19 mouse cellular contexts compared by ENCODE assay signal in the genomic region with DNA sequence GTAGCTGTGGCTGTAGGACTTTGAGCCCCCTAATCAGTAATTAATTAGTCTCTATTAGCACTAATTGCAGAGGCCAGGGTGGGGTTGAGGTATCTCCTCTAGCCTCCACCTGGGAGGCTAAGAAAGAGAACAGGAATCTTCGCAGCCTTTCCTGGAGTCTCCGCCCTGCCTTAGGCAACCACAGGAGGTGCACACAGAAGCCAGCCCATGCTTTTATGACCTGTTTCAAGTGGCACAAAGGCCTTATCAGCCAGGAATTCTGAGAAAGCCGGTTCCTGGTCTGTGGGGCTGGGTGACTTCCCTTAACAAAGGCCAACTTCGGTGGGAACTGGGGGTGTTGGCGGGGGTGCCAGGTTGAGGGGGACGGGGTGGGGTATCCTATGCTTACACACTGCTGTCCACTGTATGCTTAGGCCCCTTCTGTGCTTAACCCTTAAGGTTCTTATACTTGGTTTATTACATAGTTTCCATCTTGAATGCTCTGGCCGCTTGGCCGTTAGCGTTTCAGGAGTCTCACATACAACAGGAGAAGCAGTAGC. TPM values are rescaled to one million over a fixed set of nuclear protein-coding genes. Genes with fewer than 3 reads are reported as not detected.
DNase-seq lines count a peak whose midpoint lies in the region; ATAC-seq and TF ChIP-seq lines count a peak whose summit lies in the region.
"Had no signal": no experiment of that assay in that cellular context is flagged by ENCODE, and none has a peak within 500 bp of the region (broad histone marks: within the 10 kb centered on the region; RNA-seq: fewer than 3 reads in every experiment).

No protein-coding gene starts in this region.

- no peak for TF ChIP-seq CTCF in layer of hippocampus, adult 2 months (conservative IDR thresholded peaks at IDR 0.05)
- no peak for TF ChIP-seq CTCF in small intestine, adult 2 months (IDR thresholded peaks at IDR 0.05; ENCODE audit: extremely low read depth, insufficient read length, insufficient replicate concordance, low read depth, low read length)

- H3K4me2 ChIP-seq in heart, embryonic 12.5 days: no peak overlapping the region
- H3K4me2 ChIP-seq in intestine, embryonic 16.5 days (ENCODE audit: low read depth, low read length): no peak overlapping the region
- H3K4me2 ChIP-seq: forebrain, embryonic 13.5 days; hindbrain, embryonic 13.5 days had no signal

- no peaks in the 10 kb centered on the region for H3K9me3 ChIP-seq in heart, embryonic 12.5 days (replicated peaks)
- H3K9me3 ChIP-seq in intestine, embryonic 16.5 days (ENCODE audit: control insufficient read depth, low read length): no peaks in the 10 kb centered on the region
- H3K9me3 ChIP-seq: forebrain, embryonic 13.5 days; hindbrain, embryonic 13.5 days had no signal

- peaks cover 35% of the 10 kb centered on the region for H3K4me1 ChIP-seq in heart, embryonic 12.5 days (replicated peaks)
- H3K4me1 ChIP-seq in intestine, embryonic 16.5 days (ENCODE audit: control insufficient read depth, insufficient read depth, low read length): peaks cover 9% of the 10 kb centered on the region; the same call in 1 of the 2 replicates
- peaks cover 19% of the 10 kb centered on the region; the same call in 1 of the 2 replicates for H3K4me1 ChIP-seq in small intestine, adult 2 months (ENCODE audit: control insufficient read depth, insufficient read depth, insufficient read length, low read length)

- peaks cover 7% of the 10 kb centered on the region for H3K36me3 ChIP-seq in heart, embryonic 12.5 days
- no peaks in the 10 kb centered on the region for H3K36me3 ChIP-seq in intestine, embryonic 16.5 days (ENCODE audit: control insufficient read depth, insufficient read depth, low read length)
- H3K36me3 ChIP-seq in small intestine, adult 2 months (ENCODE audit: control insufficient read depth, insufficient read depth, low read length): no peaks in the 10 kb centered on the region
- H3K36me3 ChIP-seq: hindbrain, embryonic 13.5 days had no signal

- no peak for TF ChIP-seq POLR2A in small intestine, adult 2 months (IDR thresholded peaks at IDR 0.05; ENCODE audit: low read depth, low read length)

- no peak overlapping the region for H3K9ac ChIP-seq in heart, embryonic 12.5 days
- H3K9ac ChIP-seq in intestine, embryonic 16.5 days (ENCODE audit: low read depth, low read length): peak overlapping the region; percentile 56; the same call in 1 of the 2 replicates
- H3K9ac ChIP-seq: forebrain, embryonic 13.5 days; hindbrain, embryonic 13.5 days had no signal

- no peak overlapping the region for H3K4me3 ChIP-seq in heart, embryonic 12.5 days
- no peak overlapping the region for H3K4me3 ChIP-seq in layer of hippocampus, adult 2 months
- no peak overlapping the region for H3K4me3 ChIP-seq in intestine, embryonic 16.5 days (ENCODE audit: low read length)
- H3K4me3 ChIP-seq in small intestine, adult 2 months (ENCODE audit: low read depth, low read length): peak overlapping the region; percentile 43
- H3K4me3 ChIP-seq: forebrain, embryonic 13.5 days; hindbrain, embryonic 13.5 days had no signal

- WGBS in heart, embryonic 12.5 days: 62% methylated on average over 9 of the region's 9 CpGs
- WGBS in intestine, embryonic 16.5 days: 59% methylated on average over 9 of the region's 9 CpGs
- WGBS in small intestine, adult 2 months: 33% methylated on average over 9 of the region's 9 CpGs

- peaks cover 11% of the 10 kb centered on the region for H3K27me3 ChIP-seq in heart, embryonic 12.5 days (replicated peaks)
- no peaks in the 10 kb centered on the region for H3K27me3 ChIP-seq in intestine, embryonic 16.5 days (replicated peaks; ENCODE audit: control insufficient read depth, insufficient read depth, low read length)
- no peaks in the 10 kb centered on the region for H3K27me3 ChIP-seq in small intestine, adult 2 months (ENCODE audit: control insufficient read depth, insufficient read depth, low read length)
- H3K27me3 ChIP-seq: forebrain, embryonic 13.5 days had no signal

- ATAC-seq in heart, embryonic 12.5 days (ENCODE audit: insufficient number of reproducible peaks, low FRiP score): no peak
- peak; percentile 88 for ATAC-seq in intestine, embryonic 16.5 days
- no peak for ATAC-seq in erythroblast, adult 5-6 weeks (replicated peaks; ENCODE audit: low FRiP score, poor library complexity, severe bottlenecking)
- ATAC-seq: forebrain, embryonic 13.5 days; midbrain, embryonic 16.5 days had no signal

- peak overlapping the region; percentile 82 for H3K27ac ChIP-seq in heart, embryonic 12.5 days (ENCODE audit: poor library complexity, severe bottlenecking)
- 0 out of 2 replicates have a peak overlapping the region, but pooled peaks have one; percentile 28 for H3K27ac ChIP-seq in layer of hippocampus, adult 2 months
- peak overlapping the region; percentile 89 for H3K27ac ChIP-seq in intestine, embryonic 16.5 days (ENCODE audit: low read length)
- H3K27ac ChIP-seq in small intestine, adult 2 months (ENCODE audit: insufficient read depth, low read depth, low read length): peak overlapping the region; percentile 85
- H3K27ac ChIP-seq: forebrain, embryonic 13.5 days; hindbrain, embryonic 13.5 days; macrophage had no signal

- intact Hi-C loops in heart, postnatal 36 days (cut with DNase I): no loop called here

- DNase-seq in heart, postnatal 36 days: no peak
- DNase-seq in layer of hippocampus, adult 2 months (ENCODE audit: low spot score in 2 of 2): no peak
- no peak for DNase-seq in layer of hippocampus, adult 18-20 months (ENCODE audit: low spot score in 2 of 2)
- no peak for DNase-seq in frontal cortex, postnatal 25 days (ENCODE audit: low spot score in 2 of 2)
- DNase-seq: cerebellum, adult 9-10 months; kidney, postnatal 10 days; thymus, postnatal 4 days had no signal

RNA-seq across cellular contexts. Expression of a gene that starts 23.9 kb away (rescaled TPM):
- not detected in 2 replicates for polyA plus RNA-seq in heart, embryonic 12.5 days (2016; fragmentation: Nextera tagmentation; extraction: Ambion mirVana)
- total RNA-seq in heart, postnatal 36 days (2021): not detected
- under 1 TPM in 1 of 2 experiments, not detected in 1; 0.56 TPM for total RNA-seq in layer of hippocampus, adult 2 months (2021)
- under 1 TPM in 1 of 2 experiments, not detected in 1; 0.53 TPM for total RNA-seq in layer of hippocampus, adult 18-20 months (2021)
- polyA plus RNA-seq in intestine, embryonic 16.5 days (2015; fragmentation: Nextera tagmentation; extraction: Ambion mirVana): not detected in 2 replicates
- polyA plus RNA-seq in small intestine, adult 2 months (2012; rRNA removed): not detected in 2 replicates
- not detected in 2 replicates for total RNA-seq in erythroblast, adult 5-6 weeks (2015; ENCODE audit: low replicate concordance)
- not detected in 2 replicates for total RNA-seq in erythroblast, adult 5-6 weeks (2017; ENCODE audit: low replicate concordance)
- total RNA-seq: gastrocnemius, adult 8-10 months had no signal
- polyA plus RNA-seq: embryonic facial prominence, embryonic 11.5 days; hindbrain, embryonic 13.5 days; limb, embryonic 14.5 days; macrophage; midbrain, embryonic 16.5 days; neural tube, embryonic 14.5 days had no signal

RNA-seq across cellular contexts. Expression of a gene that starts 58.4 kb away (rescaled TPM):
- 1.8 and 1.9 TPM in 2 replicates for polyA plus RNA-seq in heart, embryonic 12.5 days (2016; fragmentation: Nextera tagmentation; extraction: Ambion mirVana)
- under 1 TPM; 0.17 to 0.19 TPM for total RNA-seq in heart, postnatal 36 days (2021)
- total RNA-seq in layer of hippocampus, adult 2 months (2021): under 1 TPM; 0.18 to 0.42 TPM
- total RNA-seq in layer of hippocampus, adult 18-20 months (2021): under 1 TPM; 0.57 to 0.71 TPM
- 69.5 and 74.1 TPM in 2 replicates for polyA plus RNA-seq in intestine, embryonic 16.5 days (2015; fragmentation: Nextera tagmentation; extraction: Ambion mirVana)
- 69.0 and 179 TPM in 2 replicates for polyA plus RNA-seq in small intestine, adult 2 months (2012; rRNA removed)
- not detected in 2 replicates for total RNA-seq in erythroblast, adult 5-6 weeks (2015; ENCODE audit: low replicate concordance)
- total RNA-seq in erythroblast, adult 5-6 weeks (2017; ENCODE audit: low replicate concordance): not detected in 2 replicates
- polyA plus RNA-seq: macrophage had no signal

Comparison
In these comparisons a context has a peak if more than half of its experiments do, and no peak if none do; other contexts are left out.
1. H3K27ac ChIP-seq: peak in every context shown above with its lines; median percentile 89 in intestine, embryonic 16.5 days; 85 in small intestine, adult 2 months; 82 in heart, embryonic 12.5 days; 28 in layer of hippocampus, adult 2 months.